ENCODE assay signal across 7 mouse cellular contexts in genomic region chr2:50687222-50687621, GRCm38 (mm10).
DNase-seq lines count a peak whose midpoint lies in the region; ATAC-seq and TF ChIP-seq lines count a peak whose summit lies in the region.

No protein-coding gene starts in this region.

- intact Hi-C loops in heart, postnatal 36 days (cut with DNase I), result no loop called here

- peak; percentile 92 for DNase-seq in adrenal gland, adult 2 months
- peak; percentile 60 for DNase-seq in embryonic facial prominence, embryonic 10.5 days (ENCODE audit: low spot score)
- DNase-seq in heart, postnatal 36 days, result peak; percentile 37 to 44
- peak; percentile 23 for DNase-seq in lung, adult 2 months
- DNase-seq in frontal cortex, adult 2 months (ENCODE audit: extremely low spot score in 1 of 2, low spot score in 1 of 2), result no peak

- no peak for TF ChIP-seq CTCF in lung, adult 2 months (IDR thresholded peaks at IDR 0.05; ENCODE audit: insufficient read depth, low read length)

- no peak overlapping the region for H3K4me3 ChIP-seq in embryonic facial prominence, embryonic 10.5 days
- no peak overlapping the region for H3K4me3 ChIP-seq in lung, adult 2 months (replicated peaks; ENCODE audit: extremely low read depth, low read depth, low read length)
- no peak overlapping the region for H3K4me3 ChIP-seq in forebrain, embryonic 15.5 days

- H3K27me3 ChIP-seq in embryonic facial prominence, embryonic 10.5 days (replicated peaks; ENCODE audit: low read depth, poor library complexity, severe bottlenecking), result no peaks in the 10 kb centered on the region
- H3K27me3 ChIP-seq in forebrain, embryonic 15.5 days, result no peaks in the 10 kb centered on the region

- H3K9ac ChIP-seq in forebrain, embryonic 15.5 days (replicated peaks), result no peak overlapping the region

- TF ChIP-seq POLR2A in lung, adult 2 months (IDR thresholded peaks at IDR 0.05; ENCODE audit: borderline replicate concordance, extremely low read depth, low read depth, low read length), result no peak

- H3K36me3 ChIP-seq in embryonic facial prominence, embryonic 10.5 days (replicated peaks), result no peaks in the 10 kb centered on the region
- H3K36me3 ChIP-seq in forebrain, embryonic 15.5 days, result no peaks in the 10 kb centered on the region

- H3K9me3 ChIP-seq in embryonic facial prominence, embryonic 10.5 days, result no peaks in the 10 kb centered on the region
- H3K9me3 ChIP-seq in forebrain, embryonic 15.5 days, result no peaks in the 10 kb centered on the region

- WGBS in embryonic facial prominence, embryonic 10.5 days, result 44% methylated on average over 5 of the region's 5 CpGs
- WGBS in lung, adult 2 months, result 41% methylated on average over 5 of the region's 5 CpGs
- WGBS in forebrain, embryonic 15.5 days, result 72% methylated on average over 5 of the region's 5 CpGs

- peaks cover 6% of the 10 kb centered on the region for H3K4me1 ChIP-seq in embryonic facial prominence, embryonic 10.5 days
- no peaks in the 10 kb centered on the region for H3K4me1 ChIP-seq in lung, adult 2 months (ENCODE audit: control insufficient read depth, insufficient read depth, low read length)
- H3K4me1 ChIP-seq in forebrain, embryonic 15.5 days, result no peaks in the 10 kb centered on the region

- no peak for ATAC-seq in forebrain, embryonic 15.5 days (replicated peaks)
- no peak for ATAC-seq in megakaryocyte-erythroid progenitor cell, adult 5-6 weeks (replicated peaks; ENCODE audit: low FRiP score, low TSS enrichment, poor library complexity, severe bottlenecking)

- peak overlapping the region; percentile 48; the same call in 1 of the 2 replicates for H3K27ac ChIP-seq in embryonic facial prominence, embryonic 10.5 days (replicated peaks)
- no peak overlapping the region for H3K27ac ChIP-seq in forebrain, embryonic 15.5 days (replicated peaks)

- H3K4me2 ChIP-seq in forebrain, embryonic 15.5 days (replicated peaks), result no peak overlapping the region

Comparison
In these comparisons a context has a peak if more than half of its experiments do, and no peak if none do; other contexts are left out.
1. DNase-seq: peak in adrenal gland, adult 2 months (single experiment), embryonic facial prominence, embryonic 10.5 days (single experiment), heart, postnatal 36 days (2 of 2) and lung, adult 2 months (single experiment); none in frontal cortex, adult 2 months (0 of 2).